Comparison of ENCODE assay signal across 15 mouse cellular contexts in the genomic region with DNA sequence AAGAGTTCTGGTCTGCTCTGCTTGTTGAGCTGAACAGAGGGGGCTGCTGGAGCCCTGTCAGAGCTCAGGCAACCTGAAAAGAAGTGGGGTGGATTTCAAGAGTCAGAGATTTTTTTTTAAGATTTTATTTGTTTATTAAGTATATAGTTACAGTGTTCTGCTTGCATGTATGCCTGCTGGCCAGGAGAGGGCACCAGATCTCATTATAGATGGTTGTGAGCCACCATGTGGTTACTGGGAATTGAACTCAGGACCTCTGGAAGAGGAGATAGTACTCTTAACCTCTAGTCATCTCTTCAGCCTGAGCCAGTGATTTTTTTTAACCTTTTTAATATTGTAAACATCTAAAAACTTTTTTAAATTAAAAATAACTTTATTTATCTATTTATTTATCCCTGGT. TPM values are rescaled to one million over a fixed set of nuclear protein-coding genes. Genes with fewer than 3 reads are reported as not detected.
DNase-seq lines count a peak whose midpoint lies in the region; TF ChIP-seq lines count a peak whose summit lies in the region.
"Had no signal": no experiment of that assay in that cellular context is flagged by ENCODE, and none has a peak within 500 bp of the region (broad histone marks: within the 10 kb centered on the region; RNA-seq: fewer than 3 reads in every experiment).

No protein-coding gene starts in this region.

- H3K27ac ChIP-seq in left cerebral cortex, adult 2 months = no peak overlapping the region
- H3K27ac ChIP-seq: embryonic facial prominence, embryonic 15.5 days; forebrain, embryonic 13.5 days; heart, embryonic 10.5 days; hindbrain, embryonic 10.5 days; liver, embryonic 13.5 days; neural tube, embryonic 15.5 days had no signal

- H3K4me3 ChIP-seq in left cerebral cortex, adult 2 months = no peak overlapping the region
- H3K4me3 ChIP-seq: embryonic facial prominence, embryonic 15.5 days; forebrain, embryonic 13.5 days; heart, embryonic 10.5 days; hindbrain, embryonic 10.5 days; liver, embryonic 13.5 days; neural tube, embryonic 15.5 days had no signal

- peak; percentile 49 for TF ChIP-seq CTCF in left cerebral cortex, adult 2 months (IDR thresholded peaks at IDR 0.05)

- DNase-seq in left cerebral cortex, adult 2 months (ENCODE audit: extremely low spot score in 1 of 2, low spot score in 2 of 2) = no peak
- no peak for DNase-seq in left cerebral cortex, postnatal 36 days (ENCODE audit: low spot score in 2 of 2)
- DNase-seq in 416B (ENCODE audit: low read depth) = peak; percentile 42
- peak; percentile 38 for DNase-seq in A20 (ENCODE audit: low read depth, low spot score)
- DNase-seq in ZHBTc4 (ENCODE audit: low read depth, low spot score) = peak; percentile 53
- DNase-seq in spleen, postnatal 4 days (ENCODE audit: low spot score in 2 of 2) = no peak
- DNase-seq in right cerebral cortex, adult 18-20 months = no peak
- DNase-seq: cerebellum, adult 11-12 months; kidney, adult 18-20 months; liver, embryonic 13.5 days had no signal

- intact Hi-C loops in left cerebral cortex, adult 2 months (cut with DNase I) = no loop called here
- intact Hi-C loops in left cerebral cortex, postnatal 36 days (cut with DNase I) = no loop called here

RNA-seq across cellular contexts. Expression of gene She, which starts 20.3 kb away (rescaled TPM):
- total RNA-seq in left cerebral cortex, adult 2 months (2021) = 1 to 10 TPM; 3.1 to 3.7 TPM
- 1 to 10 TPM; 2.9 to 4.0 TPM for total RNA-seq in left cerebral cortex, postnatal 36 days (2021)

RNA-seq across cellular contexts. Expression of gene Ube2q1, which starts 37.4 kb away (rescaled TPM):
- total RNA-seq in left cerebral cortex, adult 2 months (2021) = 10 to 100 TPM; 83.9 to 90.7 TPM
- 10 to 100 TPM; 83.9 to 91.6 TPM for total RNA-seq in left cerebral cortex, postnatal 36 days (2021)

RNA-seq across cellular contexts. Expression of gene Chrnb2, which starts 46.4 kb away (rescaled TPM):
- 10 to 100 TPM; 29.0 to 29.3 TPM for total RNA-seq in left cerebral cortex, adult 2 months (2021)
- 10 to 100 TPM; 27.5 to 29.1 TPM for total RNA-seq in left cerebral cortex, postnatal 36 days (2021)

Comparison
In these comparisons a context has a peak if more than half of its experiments do, and no peak if none do; other contexts are left out.
1. DNase-seq: peak in 416B (single experiment), A20 (single experiment) and ZHBTc4 (single experiment); none in left cerebral cortex, adult 2 months (0 of 2), left cerebral cortex, postnatal 36 days (0 of 2), spleen, postnatal 4 days (0 of 2) and right cerebral cortex, adult 18-20 months (single experiment).